Mouse (Mus musculus): Measurements from ENCODE around the gene Higd1c.
"Not testable (repeated sequence)": the region's sequence is repeated elsewhere in the genome, so short reads cannot be mapped to it uniquely, and the experiment has no call there.

The Higd1c gene

GRCm38 (mm10) chr15:100364242-100364641 is at the start of gene Higd1c:
Higd1c (plus strand) TSS chr15:100364542.
- DNase-seq: no peak

GRCm38 (mm10) chr15:100318014-100318671 is 46.2 kb upstream of the Higd1c start:
- DNase-seq: peak; percentile 37

GRCm38 (mm10) chr15:100319884-100320283 is 44.5 kb upstream of the Higd1c start:
- DNase-seq: no peak

GRCm38 (mm10) chr15:100320295-100320905 is 43.9 kb upstream of the Higd1c start:
- DNase-seq: no peak

GRCm38 (mm10) chr15:100321134-100321533 is 43.2 kb upstream of the Higd1c start:
- peak; percentile 83 for DNase-seq

- DNase-seq: no peak
These were observed 40.2 kb upstream of the Higd1c start for GRCm38 (mm10) chr15:100324021-100324591.

- DNase-seq: no peak
These were observed 39.1 kb upstream of the Higd1c start for GRCm38 (mm10) chr15:100325235-100325634.

GRCm38 (mm10) chr15:100328089-100328488 is 36.3 kb upstream of the Higd1c start:
- not testable (repeated sequence) for DNase-seq

GRCm38 (mm10) chr15:100329336-100329735 is 35.0 kb upstream of the Higd1c start:
- DNase-seq: not testable (repeated sequence)

GRCm38 (mm10) chr15:100330739-100331138 is 33.6 kb upstream of the Higd1c start:
- no peak for DNase-seq

GRCm38 (mm10) chr15:100332077-100332961 is 32.0 kb upstream of the Higd1c start:
- DNase-seq: not testable (repeated sequence)

- no peak for DNase-seq
These were observed 29.7 kb upstream of the Higd1c start, which contains the start of gene Mettl7a3 for GRCm38 (mm10) chr15:100334629-100335028. Mettl7a3 (plus strand) TSS chr15:100334929.

GRCm38 (mm10) chr15:100337328-100337727 is 27.0 kb upstream of the Higd1c start:
- DNase-seq: not testable (repeated sequence)

GRCm38 (mm10) chr15:100337847-100338246 is 26.5 kb upstream of the Higd1c start:
- peak; percentile 80 for DNase-seq

- DNase-seq: not testable (repeated sequence)
These were observed 22.9 kb upstream of the Higd1c start for GRCm38 (mm10) chr15:100341314-100341980.

- DNase-seq: peak; percentile 35
These were observed 18.9 kb upstream of the Higd1c start for GRCm38 (mm10) chr15:100345484-100345883.

- peak; percentile 84 for DNase-seq
These were observed 17.6 kb upstream of the Higd1c start for GRCm38 (mm10) chr15:100346761-100347160.

GRCm38 (mm10) chr15:100349496-100349895 is 14.8 kb upstream of the Higd1c start:
- DNase-seq: peak; percentile 82

- DNase-seq: peak; percentile 47
These were observed 12.8 kb upstream of the Higd1c start for GRCm38 (mm10) chr15:100351501-100352060.

- DNase-seq: no peak
These were observed 11.6 kb upstream of the Higd1c start, which contains the start of the genes Methig1 and Mettl7a2 for GRCm38 (mm10) chr15:100352711-100353250. Methig1 (plus strand) TSS chr15:100353149. Mettl7a2 (plus strand) TSS chr15:100353200.

GRCm38 (mm10) chr15:100353399-100353798 is 10.9 kb upstream of the Higd1c start:
- DNase-seq: not testable (repeated sequence)
